Mouse (Mus musculus): ENCODE results near the gene Slc30a7. TPM values are rescaled to one million over a fixed set of nuclear protein-coding genes. Genes with fewer than 3 reads are reported as not detected.

Slc30a7 gene
- polyA plus RNA-seq, 1 experiment from 2014 or later, result 27.5 TPM

GRCm38 (mm10) chr3:115983217-115983616 is 24.0 kb downstream of the Slc30a7 start:
- Histone ChIP-seq H3K36me3 (peaks cover 68% of the 10 kb centered on the region), H3K9ac (no peak overlapping the region), H3K4me1 (no peaks in the 10 kb centered on the region), H3K9me3 (replicated peaks) (no peaks in the 10 kb centered on the region), H3K4me3 (replicated peaks) (no peak overlapping the region), H3K4me2 (no peak overlapping the region), H3K27me3 (no peaks in the 10 kb centered on the region), H3K27ac (no peak overlapping the region)
- no peak for ATAC-seq (replicated peaks; ENCODE audit: low FRiP score)
- WGBS, result 93% methylated on average over 8 of the region's 8 CpGs

- Histone ChIP-seq H3K9me3 (replicated peaks) (no peaks in the 10 kb centered on the region), H3K9ac (no peak overlapping the region), H3K4me2 (no peak overlapping the region), H3K36me3 (peaks cover 74% of the 10 kb centered on the region), H3K27me3 (no peaks in the 10 kb centered on the region), H3K4me1 (no peaks in the 10 kb centered on the region), H3K4me3 (replicated peaks) (no peak overlapping the region), H3K27ac (no peak overlapping the region)
- ATAC-seq (replicated peaks; ENCODE audit: low FRiP score), result no peak
- WGBS, result 30% methylated on average over 1 of the region's 1 CpGs
Observed at GRCm38 (mm10) chr3:115979000-115979399, 28.2 kb downstream of the Slc30a7 start.

- Histone ChIP-seq H3K36me3 (peaks cover 79% of the 10 kb centered on the region), H3K27ac (no peak overlapping the region), H3K27me3 (no peaks in the 10 kb centered on the region), H3K9me3 (replicated peaks) (no peaks in the 10 kb centered on the region), H3K4me1 (no peaks in the 10 kb centered on the region), H3K4me3 (replicated peaks) (no peak overlapping the region), H3K4me2 (no peak overlapping the region), H3K9ac (no peak overlapping the region)
- ATAC-seq (replicated peaks; ENCODE audit: low FRiP score), result 0 out of 2 replicates have a peak, but pooled peaks have one; percentile 12
- 91% methylated on average over 10 of the region's 10 CpGs for WGBS
Observed at GRCm38 (mm10) chr3:115974995-115975394, 32.2 kb downstream of the Slc30a7 start.

DNA sequence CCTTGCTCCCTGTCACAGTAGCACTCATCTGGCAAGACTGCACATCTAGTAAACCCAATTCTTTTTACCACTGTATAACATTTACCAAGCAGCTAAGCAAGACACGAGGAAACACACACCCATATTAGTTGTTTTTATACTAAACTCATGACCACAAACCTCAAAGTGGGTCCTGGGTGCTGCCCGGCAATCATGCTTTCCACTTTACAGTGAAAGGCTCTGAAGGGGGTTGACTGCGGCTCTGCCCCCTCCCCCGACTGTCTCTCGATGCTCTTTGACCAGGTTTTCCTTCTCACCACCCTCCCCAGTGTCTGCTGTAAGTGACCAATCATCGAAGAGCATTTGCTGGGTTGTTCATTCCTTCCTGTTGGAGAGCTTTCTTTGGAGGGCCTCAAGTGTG is 33.0 kb downstream of the Slc30a7 start:
- no peaks in the 10 kb centered on the region for H3K4me1 ChIP-seq
- H3K9ac ChIP-seq, result no peak overlapping the region
- no peaks in the 10 kb centered on the region for H3K27me3 ChIP-seq
- no peaks in the 10 kb centered on the region for H3K9me3 ChIP-seq (replicated peaks)
- H3K27ac ChIP-seq, result no peak overlapping the region
- no peak for ATAC-seq (replicated peaks; ENCODE audit: low FRiP score)
- H3K4me3 ChIP-seq (replicated peaks), result no peak overlapping the region
- H3K36me3 ChIP-seq, result peaks cover 73% of the 10 kb centered on the region
- 91% methylated on average over 6 of the region's 6 CpGs for WGBS
- H3K4me2 ChIP-seq, result no peak overlapping the region

DNA sequence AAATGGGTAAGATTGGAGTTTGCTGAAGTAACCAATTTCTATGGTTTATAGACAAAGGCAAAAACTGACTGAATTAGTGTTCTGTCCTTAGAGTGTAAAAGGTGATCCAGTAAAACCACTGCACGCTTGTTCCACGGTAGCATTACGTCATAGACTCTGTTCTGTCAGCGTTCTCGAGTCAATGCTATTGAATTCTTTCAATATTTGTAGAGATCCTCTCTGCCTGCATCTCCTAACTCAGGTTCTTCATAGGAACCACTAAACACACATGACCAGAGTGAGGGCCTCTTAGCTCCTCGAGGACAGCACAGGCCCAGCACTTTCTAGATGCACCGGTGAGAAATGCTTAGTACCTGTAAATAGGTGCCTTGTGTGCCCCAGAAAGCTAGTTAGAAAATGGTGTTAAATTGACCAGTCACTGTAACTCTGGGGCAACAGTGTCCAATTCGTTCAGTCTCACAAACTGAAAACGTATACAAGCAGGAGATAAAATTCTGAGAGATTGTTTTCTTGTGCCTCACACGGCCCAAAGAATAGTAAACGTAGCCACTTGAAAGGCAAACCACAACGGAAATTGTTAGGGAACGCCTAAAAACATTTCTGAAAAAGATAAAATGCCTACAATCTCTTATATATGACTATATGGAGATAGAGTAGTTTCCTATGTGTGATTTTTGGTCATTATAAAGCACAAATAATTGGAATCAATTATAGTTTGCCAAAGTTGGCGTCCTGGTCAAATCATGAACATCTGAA is 35.1 kb downstream of the Slc30a7 start:
- Histone ChIP-seq H3K4me3 (replicated peaks) (no peak overlapping the region), H3K27me3 (no peaks in the 10 kb centered on the region), H3K9me3 (replicated peaks) (no peaks in the 10 kb centered on the region), H3K36me3 (peaks cover 58% of the 10 kb centered on the region), H3K4me2 (no peak overlapping the region), H3K4me1 (no peaks in the 10 kb centered on the region), H3K27ac (no peak overlapping the region), H3K9ac (no peak overlapping the region)
- no peak for ATAC-seq (replicated peaks; ENCODE audit: low FRiP score)
- WGBS, result 93% methylated on average over 14 of the region's 14 CpGs

DNA sequence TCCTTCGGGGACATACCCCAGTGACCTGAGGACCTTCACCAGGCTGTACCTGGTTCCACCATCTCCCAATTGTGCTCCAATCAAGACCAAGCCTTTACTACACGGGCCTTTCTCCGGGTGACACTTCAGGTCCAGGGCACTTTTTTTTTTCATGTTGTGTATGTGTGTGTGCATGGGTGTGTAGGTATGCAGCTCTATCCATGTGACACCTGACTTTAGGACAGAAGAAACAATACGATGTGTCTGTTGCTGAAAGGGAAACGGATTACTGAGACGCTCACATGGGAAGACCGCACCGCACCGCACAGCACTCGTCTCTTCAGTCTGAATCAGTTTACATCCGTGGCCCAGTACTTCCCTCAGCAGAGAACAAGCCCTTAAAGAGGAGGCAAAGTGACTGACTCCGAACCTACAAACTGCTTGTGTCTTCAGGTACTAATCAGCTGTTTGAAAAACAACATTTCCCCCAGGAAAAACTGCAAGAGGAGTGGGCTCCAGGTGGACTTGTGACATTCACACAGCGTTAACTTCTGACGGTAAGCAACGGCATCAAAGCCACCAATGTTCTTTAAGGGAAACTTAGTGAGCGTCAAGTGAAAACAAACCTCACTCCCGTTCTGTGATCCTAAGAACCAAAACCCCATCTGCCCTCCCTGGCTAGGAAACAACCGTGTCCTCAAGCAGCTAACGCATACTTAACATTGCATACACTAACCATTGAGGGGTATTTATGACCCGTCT is 36.0 kb downstream of the Slc30a7 start:
- H3K4me1 ChIP-seq, result no peaks in the 10 kb centered on the region
- H3K27me3 ChIP-seq, result no peaks in the 10 kb centered on the region
- H3K36me3 ChIP-seq, result peaks cover 53% of the 10 kb centered on the region
- H3K27ac ChIP-seq, result no peak overlapping the region
- no peak overlapping the region for H3K9ac ChIP-seq
- H3K9me3 ChIP-seq (replicated peaks), result no peaks in the 10 kb centered on the region
- no peak overlapping the region for H3K4me3 ChIP-seq (replicated peaks)
- 92% methylated on average over 20 of the region's 20 CpGs for WGBS
- no peak for ATAC-seq (replicated peaks; ENCODE audit: low FRiP score)
- no peak overlapping the region for H3K4me2 ChIP-seq

GRCm38 (mm10) chr3:115968745-115969530 is 38.3 kb downstream of the Slc30a7 start:
- no peak overlapping the region for H3K9ac ChIP-seq
- H3K4me3 ChIP-seq (replicated peaks), result no peak overlapping the region
- no peak overlapping the region for H3K4me2 ChIP-seq
- no peak overlapping the region for H3K27ac ChIP-seq
- WGBS, result 90% methylated on average over 10 of the region's 10 CpGs
- H3K9me3 ChIP-seq (replicated peaks), result no peaks in the 10 kb centered on the region
- H3K27me3 ChIP-seq, result no peaks in the 10 kb centered on the region
- H3K4me1 ChIP-seq, result no peaks in the 10 kb centered on the region
- ATAC-seq (replicated peaks; ENCODE audit: low FRiP score), result no peak
- peaks cover 34% of the 10 kb centered on the region for H3K36me3 ChIP-seq

DNA sequence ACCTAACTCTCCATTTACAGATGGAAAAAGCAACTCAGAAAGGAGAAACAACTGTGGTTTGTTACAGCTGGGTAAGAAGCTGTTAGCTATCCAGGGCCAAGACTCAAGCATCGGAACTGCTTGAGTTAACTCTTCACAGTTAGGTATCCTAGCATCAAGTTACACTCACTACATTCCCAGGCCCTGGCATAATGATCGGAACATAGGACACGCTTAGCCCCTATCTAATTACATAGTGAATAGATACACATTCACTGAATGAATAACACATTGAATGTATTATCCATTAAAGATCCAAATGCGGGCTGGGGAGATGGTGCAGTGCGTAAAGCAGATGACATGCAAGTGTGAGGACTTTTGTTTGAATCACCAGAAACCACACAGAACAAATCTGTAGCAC is 43.1 kb downstream of the Slc30a7 start:
- 71% methylated on average over 5 of the region's 5 CpGs for WGBS
- H3K27ac ChIP-seq, result no peak overlapping the region

GRCm38 (mm10) chr3:115963597-115963996 is 43.6 kb downstream of the Slc30a7 start:
- 100% methylated on average over 1 of the region's 1 CpGs for whole genome bisulfite sequencing
- Histone ChIP-seq H3K9me3 (replicated peaks) (no peaks in the 10 kb centered on the region), H3K27ac (no peak overlapping the region), H3K4me3 (replicated peaks) (no peak overlapping the region), H3K4me1 (no peaks in the 10 kb centered on the region), H3K36me3 (peaks cover 17% of the 10 kb centered on the region), H3K9ac (no peak overlapping the region), H3K27me3 (no peaks in the 10 kb centered on the region), H3K4me2 (no peak overlapping the region)
- no peak for ATAC-seq (replicated peaks; ENCODE audit: low FRiP score)

More for the DNA sequence above, 43.1 kb downstream of the Slc30a7 start:
- no peaks in the 10 kb centered on the region for H3K4me1 ChIP-seq
- no peaks in the 10 kb centered on the region for H3K27me3 ChIP-seq
- H3K4me2 ChIP-seq, result no peak overlapping the region
- H3K36me3 ChIP-seq, result peaks cover 14% of the 10 kb centered on the region
- no peak for ATAC-seq (replicated peaks; ENCODE audit: low FRiP score)
- no peak overlapping the region for H3K9ac ChIP-seq
- H3K9me3 ChIP-seq (replicated peaks), result no peaks in the 10 kb centered on the region
- H3K4me3 ChIP-seq (replicated peaks), result no peak overlapping the region

DNA sequence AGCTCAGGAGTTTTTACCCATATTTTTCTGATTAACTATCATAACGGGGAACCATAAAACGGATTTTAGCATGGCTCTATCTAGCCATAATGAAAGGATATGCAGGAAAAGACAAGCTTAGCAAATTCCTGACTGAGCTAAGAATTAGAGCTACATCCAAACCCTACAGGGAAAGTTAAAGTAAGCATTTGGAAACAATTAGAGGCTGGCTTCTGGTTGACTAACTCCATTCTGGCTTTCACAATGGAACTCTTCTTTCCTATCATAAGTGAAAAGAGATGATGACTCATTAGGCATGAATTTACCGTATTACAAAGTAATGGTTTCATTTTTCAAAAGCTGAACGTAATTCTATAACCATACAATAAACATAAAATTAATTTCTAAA is 45.2 kb downstream of the Slc30a7 start:
- no peak overlapping the region for H3K27ac ChIP-seq
- no peak overlapping the region for H3K9ac ChIP-seq
- no peaks in the 10 kb centered on the region for H3K9me3 ChIP-seq (replicated peaks)
- no peak overlapping the region for H3K4me3 ChIP-seq (replicated peaks)
- H3K27me3 ChIP-seq, result no peaks in the 10 kb centered on the region
- peaks cover 30% of the 10 kb centered on the region for H3K36me3 ChIP-seq
- H3K4me2 ChIP-seq, result no peak overlapping the region
- no peaks in the 10 kb centered on the region for H3K4me1 ChIP-seq
- WGBS, result 93% methylated on average over 4 of the region's 4 CpGs
- no peak for ATAC-seq (replicated peaks; ENCODE audit: low FRiP score)

DNA sequence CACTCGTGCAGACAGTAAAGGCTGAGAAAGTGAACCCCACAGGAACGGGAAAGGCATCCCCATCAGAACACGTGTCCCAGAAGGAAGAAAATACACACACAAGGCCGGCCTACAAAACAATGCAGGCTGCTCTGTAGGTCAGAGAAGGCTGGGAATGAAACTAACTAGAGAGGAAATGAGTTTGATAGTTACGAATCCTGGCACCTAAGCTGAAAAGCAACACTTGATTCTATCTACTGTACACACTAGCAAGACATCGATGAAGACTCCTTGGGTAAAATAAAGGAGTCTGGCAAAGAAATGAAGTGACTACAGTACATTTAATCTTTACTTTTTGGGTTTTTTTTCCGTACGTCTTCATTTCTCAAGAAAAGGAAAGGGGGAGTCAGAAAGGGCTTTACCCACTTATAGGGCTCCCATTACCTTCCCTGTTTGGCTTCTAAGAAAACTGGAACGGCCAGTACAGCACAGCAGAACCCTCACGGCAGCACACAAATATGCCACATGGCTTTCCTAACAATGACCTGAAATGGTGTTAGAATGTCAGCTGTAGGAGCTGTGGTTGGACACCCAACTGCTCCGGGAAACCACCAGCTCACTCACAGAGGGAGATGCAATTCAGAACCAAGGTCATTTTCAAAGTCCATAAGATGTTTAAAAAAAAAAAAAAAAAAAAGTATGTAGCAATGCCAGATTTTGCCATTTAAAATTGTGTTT is 45.7 kb downstream of the Slc30a7 start:
- ATAC-seq (replicated peaks; ENCODE audit: low FRiP score), result no peak
- no peaks in the 10 kb centered on the region for H3K4me1 ChIP-seq
- H3K9me3 ChIP-seq (replicated peaks), result no peaks in the 10 kb centered on the region
- no peak overlapping the region for H3K9ac ChIP-seq
- H3K4me3 ChIP-seq (replicated peaks), result no peak overlapping the region
- no peaks in the 10 kb centered on the region for H3K27me3 ChIP-seq
- H3K36me3 ChIP-seq, result peaks cover 34% of the 10 kb centered on the region
- H3K4me2 ChIP-seq, result no peak overlapping the region
- H3K27ac ChIP-seq, result no peak overlapping the region
- WGBS, result 87% methylated on average over 11 of the region's 11 CpGs
